Mouse (Mus musculus) spleen, postnatal 14 days (tissue): Measurements from ENCODE around the gene Thoc5.

Experiments used
- DNase-seq, 2 experiments: peaks; one replicate each; pipeline ENCODE4 v3.0.0; 2021 to 2022; ENCODE audit warnings: low spot score in 2 of 2

Thoc5 gene

GRCm38 (mm10) chr11:4974376-4975122 lies 79.4 kb downstream of the Thoc5 start:
- no peak for DNase-seq

- DNase-seq = peak; percentile 45 to 76
Measured at GRCm38 (mm10) chr11:4975623-4976022, 80.5 kb downstream of the Thoc5 start.
